Mouse (Mus musculus) lung, postnatal 25 days (tissue): ENCODE data around the gene Dnajc3.
"Not testable (repeated sequence)": the region's sequence is repeated elsewhere in the genome, so short reads cannot be mapped to it uniquely, and the experiment has no call there.

Source experiments
- DNase-seq: peaks from one replicate; pipeline ENCODE4 v3.0.0; 2022; ENCODE audit warnings: low spot score

Gene Dnajc3

GRCm38 (mm10) chr14:118982429-118983045 lies 44.8 kb downstream of the Dnajc3 start:
- not testable (repeated sequence) for DNase-seq

GRCm38 (mm10) chr14:118983396-118983795 lies 45.6 kb downstream of the Dnajc3 start:
- DNase-seq = no peak

- no peak for DNase-seq
Observed at GRCm38 (mm10) chr14:118984161-118984560, 46.4 kb downstream of the Dnajc3 start.

GRCm38 (mm10) chr14:118986653-118987522 lies 49.1 kb downstream of the Dnajc3 start:
- peak; percentile 61 for DNase-seq

- DNase-seq = peak; percentile 22
Observed at GRCm38 (mm10) chr14:118987523-118988496, 50.0 kb downstream of the Dnajc3 start.

- no peak for DNase-seq
Observed at GRCm38 (mm10) chr14:118995226-118995925, 57.6 kb downstream of the Dnajc3 start.

- peak; percentile 24 for DNase-seq
Observed at GRCm38 (mm10) chr14:119003320-119003719, 65.5 kb downstream of the Dnajc3 start.

- no peak for DNase-seq
Observed at GRCm38 (mm10) chr14:119005834-119006233, 68.1 kb downstream of the Dnajc3 start.

GRCm38 (mm10) chr14:119006441-119007102 lies 68.8 kb downstream of the Dnajc3 start:
- no peak for DNase-seq

GRCm38 (mm10) chr14:119007103-119007951 lies 69.6 kb downstream of the Dnajc3 start:
- peak; percentile 100 for DNase-seq

- DNase-seq = no peak
Observed at GRCm38 (mm10) chr14:119008031-119008590, 70.3 kb downstream of the Dnajc3 start.

- DNase-seq = no peak
Observed at GRCm38 (mm10) chr14:119009531-119009930, 71.8 kb downstream of the Dnajc3 start.

- no peak for DNase-seq
Observed at GRCm38 (mm10) chr14:119012607-119013431, 75.0 kb downstream of the Dnajc3 start.

- no peak for DNase-seq
Observed at GRCm38 (mm10) chr14:119013549-119013948, 75.8 kb downstream of the Dnajc3 start.

GRCm38 (mm10) chr14:119025889-119026288 lies 88.1 kb downstream of the Dnajc3 start:
- DNase-seq = no peak

- peak; percentile 75 for DNase-seq
Observed at GRCm38 (mm10) chr14:119027130-119027529, 89.4 kb downstream of the Dnajc3 start.

GRCm38 (mm10) chr14:119027675-119028253 lies 90.0 kb downstream of the Dnajc3 start:
- DNase-seq = no peak
